Mouse (Mus musculus) heart, embryonic 11.5 days (tissue): ENCODE measurements around the gene Usp13. TPM values are rescaled to one million over a fixed set of nuclear protein-coding genes. Genes with fewer than 3 reads are reported as not detected.

Source experiments
- ATAC-seq: fragments of 200-750 bp; cut with Nextera tagmentation; replicated peaks from 2 replicates; pipeline ENCODE4 v1.8.0; 2017; ENCODE audit warnings: moderate library complexity; ENCODE audit not compliant: insufficient number of reproducible peaks, low FRiP score, low TSS enrichment
- H3K27ac ChIP-seq: fragments of 300-500 bp; sonication (generic); 2 replicates; pipeline ENCODE4 v1.5.1; 2014; ENCODE audit warnings: mild to moderate bottlenecking, low read depth, low read length
- H3K27me3 ChIP-seq: fragments of 300-500 bp; sonication (generic); 2 replicates; pipeline ENCODE4 v1.6.1; 2014; ENCODE audit warnings: mild to moderate bottlenecking, low read length, mixed read lengths; ENCODE audit not compliant: control insufficient read depth, insufficient read depth
- H3K36me3 ChIP-seq: fragments of 300-500 bp; sonication (generic); 2 replicates; pipeline ENCODE4 v1.6.1; 2014; ENCODE audit warnings: mild to moderate bottlenecking, low read length, moderate library complexity, mixed read lengths; ENCODE audit not compliant: control insufficient read depth, insufficient read depth
- H3K4me1 ChIP-seq: fragments of 300-500 bp; sonication (generic); 2 replicates; pipeline ENCODE4 v1.6.1; 2014; ENCODE audit warnings: low read length; ENCODE audit not compliant: control insufficient read depth, insufficient read depth
- H3K4me2 ChIP-seq: fragments of 300-500 bp; sonication (generic); 2 replicates; pipeline ENCODE4 v1.6.1; 2014; ENCODE audit warnings: mild to moderate bottlenecking, moderate library complexity
- H3K4me3 ChIP-seq: fragments of 300-500 bp; sonication (generic); 2 replicates; pipeline ENCODE4 v1.5.1; 2014; ENCODE audit warnings: low read depth, low read length
- H3K9ac ChIP-seq: fragments of 300-500 bp; sonication (generic); 2 replicates; pipeline ENCODE4 v1.6.1; 2014; ENCODE audit warnings: mild to moderate bottlenecking, low read depth, low read length, moderate library complexity
- H3K9me3 ChIP-seq: fragments of 300-500 bp; sonication (generic); replicated peaks from 2 replicates; pipeline ENCODE4 v1.6.1; 2016; ENCODE audit warnings: low read length; ENCODE audit not compliant: control insufficient read depth
- WGBS: fragments of 180-500 bp; shearing (Covaris S2); extraction: QIAGEN DNeasy Blood & Tissue Kit; methylation state at CpG from one replicate; pipeline ENCODE4 v1.1.7; 2014; ENCODE audit not compliant: insufficient replicate concordance; 5-methylcytosine and 5-hydroxymethylcytosine counted together
- polyA plus RNA-seq: library from polyadenylated mRNA; unstranded; fragments of >200 nt; fragmentation: Nextera tagmentation; extraction: Ambion mirVana; gene quantifications from 2 replicates; pipeline ENCODE4 v1.2.1, GENCODE M21; 2014

Gene Usp13
- polyA plus RNA-seq, 1 experiment from 2014 or later = 43.3 TPM

DNA sequence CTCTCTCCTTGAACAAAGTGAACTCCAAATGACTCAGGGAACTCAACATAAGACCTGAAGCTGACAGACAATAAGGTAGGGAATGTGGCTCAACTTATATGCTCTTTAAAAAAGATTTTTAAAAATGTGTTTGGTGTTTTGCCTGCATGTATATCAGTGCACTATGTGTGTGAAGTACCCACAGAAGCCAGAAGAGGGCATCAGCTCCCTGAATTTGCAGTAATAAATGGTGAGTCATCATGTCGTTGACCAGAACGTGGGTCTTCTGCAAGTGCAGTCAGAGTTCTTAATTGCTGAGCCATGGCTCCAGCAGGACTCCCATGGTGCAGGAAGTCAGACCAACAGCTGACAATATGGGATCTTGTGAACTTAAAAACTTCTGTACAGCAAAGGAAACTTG lies 148.2 kb downstream of the Usp13 start:
- no peak for ATAC-seq
- Histone ChIP-seq H3K4me1 (no peaks in the 10 kb centered on the region), H3K27ac (no peak overlapping the region), H3K27me3 (no peaks in the 10 kb centered on the region), H3K9me3 (no peaks in the 10 kb centered on the region), H3K9ac (no peak overlapping the region), H3K4me3 (no peak overlapping the region), H3K4me2 (no peak overlapping the region), H3K36me3 (no peaks in the 10 kb centered on the region)
- 4% methylated on average over 2 of the region's 2 CpGs for WGBS

DNA sequence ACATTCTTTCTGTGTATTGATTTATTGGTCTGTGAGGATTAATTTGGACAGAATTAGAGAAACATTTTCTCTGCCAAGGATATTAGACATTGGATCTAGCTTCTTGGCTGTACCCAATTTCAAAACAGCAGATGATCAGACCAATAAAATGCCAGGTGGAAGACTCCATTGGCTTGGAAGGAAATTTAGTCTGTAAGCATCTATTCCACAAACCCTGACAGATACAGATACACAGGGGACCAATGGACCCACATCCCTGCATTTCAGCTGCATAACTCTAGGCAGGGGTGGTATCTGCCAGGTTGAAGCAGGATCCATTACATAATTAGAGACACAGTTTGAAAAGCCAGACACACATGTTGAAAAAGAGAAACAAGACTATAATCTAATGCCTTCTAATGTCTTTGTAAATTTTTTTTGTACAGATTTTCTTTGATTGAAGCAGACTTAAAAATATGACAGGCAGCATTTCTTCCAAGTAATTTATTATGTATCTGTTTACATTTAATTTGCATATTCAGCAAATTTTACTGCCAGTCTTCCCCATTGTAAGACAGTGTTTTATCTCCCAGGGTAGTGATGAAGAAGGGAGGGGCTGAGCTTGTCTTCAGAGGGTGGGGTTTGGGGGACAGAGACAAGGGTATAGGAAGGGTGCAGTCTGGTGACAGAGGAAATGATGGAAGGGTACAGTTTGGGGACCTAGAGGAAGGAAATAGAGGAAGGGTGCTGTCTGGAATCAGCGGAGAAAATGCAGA lies 151.5 kb downstream of the Usp13 start:
- no peak overlapping the region for H3K9ac ChIP-seq
- H3K27ac ChIP-seq = no peak overlapping the region
- WGBS = 73% methylated on average over 1 of the region's 1 CpGs
- no peaks in the 10 kb centered on the region for H3K36me3 ChIP-seq
- no peak overlapping the region for H3K4me3 ChIP-seq
- no peaks in the 10 kb centered on the region for H3K27me3 ChIP-seq
- no peaks in the 10 kb centered on the region for H3K9me3 ChIP-seq
- no peaks in the 10 kb centered on the region for H3K4me1 ChIP-seq
- no peak overlapping the region for H3K4me2 ChIP-seq
- no peak for ATAC-seq

DNA sequence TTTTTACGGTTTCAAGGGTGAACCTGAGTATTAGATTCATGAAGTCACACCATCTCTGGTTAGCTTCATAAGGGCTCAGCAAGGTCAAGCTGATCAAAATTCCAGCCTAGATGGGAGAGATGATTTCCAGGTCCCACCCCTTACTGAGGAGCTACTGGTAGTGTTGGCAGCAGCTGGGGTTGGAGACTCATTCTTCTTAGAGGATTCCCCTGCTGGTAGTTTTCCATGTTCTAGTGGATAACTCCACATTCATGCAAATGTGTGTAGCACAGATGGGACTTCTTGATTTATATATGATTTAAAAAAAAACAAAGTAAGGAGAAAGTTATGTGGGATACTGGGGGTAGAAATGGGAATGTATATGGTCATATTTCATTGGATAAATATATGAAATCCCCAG lies 152.9 kb downstream of the Usp13 start:
- no peaks in the 10 kb centered on the region for H3K27me3 ChIP-seq
- no peaks in the 10 kb centered on the region for H3K36me3 ChIP-seq
- 74% methylated on average over 1 of the region's 1 CpGs for WGBS
- H3K9me3 ChIP-seq = no peaks in the 10 kb centered on the region
- H3K27ac ChIP-seq = no peak overlapping the region
- no peaks in the 10 kb centered on the region for H3K4me1 ChIP-seq
- no peak overlapping the region for H3K9ac ChIP-seq
- no peak overlapping the region for H3K4me2 ChIP-seq
- no peak for ATAC-seq
- H3K4me3 ChIP-seq = no peak overlapping the region

DNA sequence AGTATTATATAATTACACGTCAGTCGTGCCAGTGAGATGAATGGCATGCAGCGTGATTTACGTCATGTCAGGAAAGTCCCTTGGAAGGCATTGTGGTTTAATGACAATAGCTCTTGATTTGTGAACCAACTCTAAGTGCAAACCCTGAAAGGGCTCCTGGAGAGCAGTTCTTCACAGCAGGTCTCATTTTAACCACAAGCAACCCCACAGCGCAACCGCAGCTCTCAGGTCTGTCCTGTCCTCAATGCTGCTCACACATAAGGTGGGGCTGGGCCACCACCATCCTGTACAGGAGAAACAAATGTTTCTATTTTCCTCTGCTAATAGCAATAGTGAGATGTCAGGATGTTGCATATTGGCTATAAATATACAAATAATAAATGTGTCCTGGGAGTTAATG lies 161.9 kb downstream of the Usp13 start:
- 81% methylated on average over 6 of the region's 6 CpGs for WGBS
- H3K4me2 ChIP-seq = no peak overlapping the region
- no peak for ATAC-seq
- H3K4me3 ChIP-seq = no peak overlapping the region
- H3K36me3 ChIP-seq = no peaks in the 10 kb centered on the region
- H3K27ac ChIP-seq = no peak overlapping the region
- no peaks in the 10 kb centered on the region for H3K27me3 ChIP-seq
- no peak overlapping the region for H3K9ac ChIP-seq
- H3K4me1 ChIP-seq = no peaks in the 10 kb centered on the region
- no peaks in the 10 kb centered on the region for H3K9me3 ChIP-seq

DNA sequence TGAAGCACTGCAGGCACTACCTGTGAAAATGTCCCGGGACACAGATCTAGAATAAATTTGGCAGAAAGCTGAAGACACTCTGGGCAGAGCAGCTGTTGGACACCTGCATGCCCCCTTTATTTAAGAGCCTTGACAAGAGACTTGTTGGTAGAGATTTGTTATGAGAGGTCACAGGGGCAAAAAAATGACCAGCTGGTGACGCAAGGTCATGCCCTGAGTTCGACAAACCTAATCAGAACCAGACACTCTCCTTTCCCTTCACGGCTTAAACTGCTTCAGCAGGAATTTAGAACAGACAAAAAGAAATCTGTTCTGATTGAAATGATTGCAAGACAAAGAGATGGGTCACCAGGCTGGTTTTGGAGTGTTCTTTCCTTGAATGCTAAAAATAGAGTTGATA lies 162.6 kb downstream of the Usp13 start:
- Histone ChIP-seq H3K4me2 (no peak overlapping the region), H3K27ac (no peak overlapping the region), H3K4me3 (no peak overlapping the region), H3K27me3 (no peaks in the 10 kb centered on the region), H3K36me3 (no peaks in the 10 kb centered on the region), H3K4me1 (no peaks in the 10 kb centered on the region), H3K9me3 (no peaks in the 10 kb centered on the region), H3K9ac (no peak overlapping the region)
- 66% methylated on average over 4 of the region's 4 CpGs for WGBS
- no peak for ATAC-seq

DNA sequence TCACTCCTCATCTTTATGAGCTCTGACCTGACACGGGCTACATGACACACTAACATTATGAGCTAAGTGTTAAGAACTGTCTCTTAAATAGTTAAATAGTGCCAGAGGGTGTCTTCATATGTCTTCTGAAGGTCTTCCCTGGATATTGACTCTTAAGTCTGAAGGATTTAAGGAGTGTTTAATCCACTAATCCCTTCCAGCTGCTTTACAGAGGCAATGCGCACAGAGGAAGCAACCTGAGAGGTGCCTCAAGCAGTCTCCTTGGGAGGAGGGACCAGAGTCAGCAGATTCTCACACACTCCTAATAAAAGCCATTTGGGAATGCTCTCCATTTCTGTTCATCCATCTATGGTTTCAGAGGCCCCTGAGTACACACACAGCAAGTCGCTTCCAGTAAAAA lies 167.8 kb downstream of the Usp13 start:
- 70% methylated on average over 3 of the region's 3 CpGs for WGBS
- ATAC-seq = no peak
- no peaks in the 10 kb centered on the region for H3K9me3 ChIP-seq
- H3K9ac ChIP-seq = no peak overlapping the region
- no peaks in the 10 kb centered on the region for H3K27me3 ChIP-seq
- H3K4me3 ChIP-seq = no peak overlapping the region
- no peak overlapping the region for H3K4me2 ChIP-seq
- H3K27ac ChIP-seq = no peak overlapping the region
- H3K4me1 ChIP-seq = no peaks in the 10 kb centered on the region
- no peaks in the 10 kb centered on the region for H3K36me3 ChIP-seq

Other genes with a start within 250 kb of the Usp13 start
- gene Gnb4, start 201.0 kb upstream of the Usp13 start, polyA plus RNA-seq = 58.4 and 59.4 TPM in 2 replicates
- gene Actl6a, start 111.2 kb upstream of the Usp13 start, polyA plus RNA-seq = 110 and 122 TPM in 2 replicates
- 468 and 475 TPM in 2 replicates for gene Ndufb5, start 80.6 kb upstream of the Usp13 start, polyA plus RNA-seq
- 30.5 and 41.2 TPM in 2 replicates for gene Mrpl47, start 79.9 kb upstream of the Usp13 start, polyA plus RNA-seq